11 mouse cellular contexts compared by ENCODE assay signal in genomic region chr10:119885563-119885962, GRCm38 (mm10).
DNase-seq lines count a peak whose midpoint lies in the region; ATAC-seq and TF ChIP-seq lines count a peak whose summit lies in the region.
"Had no signal": no experiment of that assay in that cellular context is flagged by ENCODE, and none has a peak within 500 bp of the region (broad histone marks: within the 10 kb centered on the region; RNA-seq: fewer than 3 reads in every experiment).

No protein-coding gene starts in this region.

- H3K9me3 ChIP-seq in heart, postnatal 0 days (replicated peaks; ENCODE audit: control insufficient read depth, low read length): no peaks in the 10 kb centered on the region
- H3K9me3 ChIP-seq: limb, embryonic 12.5 days had no signal

- 72% methylated on average over 6 of the region's 6 CpGs for WGBS in heart, postnatal 0 days

- H3K36me3 ChIP-seq in heart, postnatal 0 days (replicated peaks; ENCODE audit: control insufficient read depth, insufficient read depth, low read length): no peaks in the 10 kb centered on the region
- no peaks in the 10 kb centered on the region for H3K36me3 ChIP-seq in splenic B cell, adult 2 months (ENCODE audit: control insufficient read depth, insufficient read depth, low read length, poor library complexity, severe bottlenecking)
- H3K36me3 ChIP-seq: limb, embryonic 12.5 days had no signal

- no peak for DNase-seq in heart, postnatal 0 days (ENCODE audit: low spot score)
- no peak for DNase-seq in heart, postnatal 36 days
- peak; percentile 10 for DNase-seq in lung, postnatal 14 days
- DNase-seq in lung, postnatal 25 days (ENCODE audit: low spot score): no peak
- peak; percentile 42 for DNase-seq in embryo, embryonic 10 days (ENCODE audit: low spot score)
- DNase-seq in splenic B cell, adult 2 months (ENCODE audit: low read depth, low spot score): peak; percentile 1
- no peak for DNase-seq in thymus, postnatal 4 days
- no peak for DNase-seq in left cerebral cortex, postnatal 36 days (ENCODE audit: low spot score in 2 of 2)
- DNase-seq: spleen, adult 18-20 months had no signal

- no peak overlapping the region for H3K9ac ChIP-seq in heart, postnatal 0 days (replicated peaks; ENCODE audit: low read depth, low read length)
- H3K9ac ChIP-seq: limb, embryonic 12.5 days had no signal

- ATAC-seq in heart, postnatal 0 days (ENCODE audit: insufficient read depth, low read depth): no peak
- ATAC-seq: inflammation-experienced regulatory T-cells, adult 6 months had no signal

- TF ChIP-seq EP300 in heart, postnatal 0 days (IDR thresholded peaks at IDR 0.05; ENCODE audit: low read depth): no peak

- intact Hi-C loops in heart, postnatal 36 days (cut with DNase I): loop anchor here (2.0 kb wide), 1 partner anchor 239 kb away; no protein-coding TSS in a partner anchor
- intact Hi-C loops in left cerebral cortex, postnatal 36 days (cut with DNase I): no loop called here

- H3K27ac ChIP-seq in heart, postnatal 0 days (ENCODE audit: low read depth): no peak overlapping the region
- H3K27ac ChIP-seq: limb, embryonic 12.5 days had no signal

- TF ChIP-seq CTCF in heart, postnatal 0 days (IDR thresholded peaks at IDR 0.05; ENCODE audit: low read depth): peak; percentile 61

- H3K4me1 ChIP-seq in heart, postnatal 0 days (ENCODE audit: control insufficient read depth, insufficient read depth): no peaks in the 10 kb centered on the region
- H3K4me1 ChIP-seq: limb, embryonic 12.5 days had no signal

- no peaks in the 10 kb centered on the region for H3K27me3 ChIP-seq in heart, postnatal 0 days (ENCODE audit: control insufficient read depth, insufficient read depth, low read length)
- H3K27me3 ChIP-seq in splenic B cell, adult 2 months (ENCODE audit: control insufficient read depth, insufficient read depth, low read length, poor library complexity, severe bottlenecking): no peaks in the 10 kb centered on the region
- H3K27me3 ChIP-seq: limb, embryonic 12.5 days had no signal

- no peak overlapping the region for H3K4me3 ChIP-seq in heart, postnatal 0 days (ENCODE audit: low read depth, low read length)
- H3K4me3 ChIP-seq: limb, embryonic 12.5 days had no signal

- no peak overlapping the region for H3K4me2 ChIP-seq in heart, postnatal 0 days (ENCODE audit: low read depth, low read length)
- H3K4me2 ChIP-seq: limb, embryonic 12.5 days had no signal

Comparison
In these comparisons a context has a peak if more than half of its experiments do, and no peak if none do; other contexts are left out.
1. DNase-seq: peak in lung, postnatal 14 days (single experiment), embryo, embryonic 10 days (single experiment) and splenic B cell, adult 2 months (single experiment); none in heart, postnatal 0 days (single experiment), heart, postnatal 36 days (0 of 2), lung, postnatal 25 days (single experiment), thymus, postnatal 4 days (single experiment) and left cerebral cortex, postnatal 36 days (0 of 2).